Mouse (Mus musculus) E14TG2a.4 (cell line): ENCODE measurements around the gene Ctnna3.

Experiments
- CTCF ChIP-seq: conservative IDR thresholded peaks from 2 replicates; pipeline ENCODE4 v1.5.1; 2014; ENCODE audit warnings: low read length
- POU5F1 ChIP-seq: IDR thresholded peaks from 2 replicates; pipeline ENCODE4 v1.6.1; 2014; ENCODE audit warnings: low read length, borderline replicate concordance

DNA sequence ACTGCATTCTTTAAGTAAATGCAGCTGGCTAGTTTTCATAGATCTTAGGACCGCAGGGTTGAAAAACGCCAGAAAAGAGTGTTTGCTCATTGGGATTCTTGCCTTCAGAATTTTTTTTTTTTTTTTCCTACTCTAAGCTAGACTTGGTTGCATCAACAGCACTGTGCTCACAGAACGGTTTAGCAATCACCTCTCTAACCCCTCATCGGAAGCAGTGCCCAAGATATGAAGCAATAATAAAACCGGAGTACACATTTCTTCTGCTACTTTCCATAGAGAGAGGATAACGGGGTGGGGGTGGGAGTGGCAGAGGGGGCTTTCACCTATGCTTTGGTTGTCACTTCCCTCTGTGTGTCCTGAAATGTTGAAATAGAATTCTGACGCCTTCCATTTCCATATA is 14.0 kb upstream of the Ctnna3 start:
- no peak for TF ChIP-seq CTCF
- TF ChIP-seq POU5F1 = no peak
